Mouse (Mus musculus): ENCODE data around the gene Urah.
A peak's percentile ranks its signal among the peaks of the same experiment; 100 is the strongest.

The Urah gene

GRCm38 (mm10) chr7:140840750-140841735 lies 6.2 kb downstream of the Urah start:
- DNase-seq (ENCODE audit: low read depth in 2 of 2, low spot score in 2 of 2): no peak

DNA sequence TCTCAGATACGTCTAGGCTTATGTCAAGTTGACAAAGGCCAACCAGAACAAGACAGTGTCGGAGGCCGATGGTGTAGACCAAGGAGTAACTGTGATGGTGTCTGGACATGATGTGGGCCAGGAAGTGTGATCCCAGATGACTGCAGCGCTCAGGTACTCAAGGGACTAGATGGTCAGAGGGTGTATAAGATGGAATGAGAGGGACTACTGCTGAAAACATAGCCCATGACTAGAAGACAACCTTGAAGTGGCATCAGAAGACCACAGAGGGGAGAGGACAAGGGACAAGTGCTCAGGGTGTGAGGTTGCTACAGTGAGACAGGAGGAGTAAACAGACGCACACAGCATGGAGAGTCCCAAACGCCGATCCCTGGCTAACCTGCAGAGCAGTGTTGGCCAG lies 9.0 kb downstream of the Urah start:
- DNase-seq (ENCODE audit: low read depth in 2 of 2, low spot score in 2 of 2): no peak

DNA sequence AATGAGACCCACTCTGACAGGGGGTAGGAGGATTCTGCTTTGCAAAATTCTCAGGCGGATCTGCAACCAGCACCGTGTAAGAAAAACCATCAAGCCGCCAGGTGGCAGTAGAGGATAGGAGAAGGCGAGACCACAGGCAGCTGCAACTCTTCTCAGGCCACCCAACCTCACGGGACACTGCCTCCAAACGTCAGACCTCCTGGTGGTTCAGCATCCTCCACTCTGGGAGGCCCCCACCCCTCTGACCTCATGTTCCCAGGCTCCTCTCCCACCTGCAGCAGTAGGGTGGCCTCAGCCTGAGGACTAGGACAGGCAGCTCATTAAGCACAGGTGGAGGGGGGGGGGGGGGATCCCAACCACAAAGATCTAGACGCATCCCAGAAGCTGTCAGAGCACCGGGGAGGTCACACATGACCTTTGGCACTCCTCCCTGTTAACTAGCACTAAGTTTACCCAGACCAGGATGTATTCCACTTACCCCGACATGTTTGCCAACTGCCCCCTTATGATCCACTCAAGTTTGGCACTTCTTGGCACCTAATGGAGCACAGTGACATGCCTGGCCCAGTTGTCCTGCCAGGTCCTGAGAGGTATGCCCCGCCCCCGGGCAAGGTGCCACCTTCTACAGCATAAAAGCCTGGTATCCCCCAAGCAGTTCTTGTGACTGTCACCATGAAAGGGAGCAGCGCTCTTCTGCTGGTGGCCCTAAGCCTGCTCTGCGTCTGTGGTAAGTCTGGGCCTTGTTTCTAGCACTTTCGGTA lies 10.3 kb downstream of the Urah start, which contains the start of gene Scgb1c1:
Gene Scgb1c1, plus strand, starts transcription at position 643 of the 761 bp plus-strand sequence.
- DNase-seq (ENCODE audit: low read depth in 2 of 2, low spot score in 2 of 2): peak; percentile 87 to 91

DNA sequence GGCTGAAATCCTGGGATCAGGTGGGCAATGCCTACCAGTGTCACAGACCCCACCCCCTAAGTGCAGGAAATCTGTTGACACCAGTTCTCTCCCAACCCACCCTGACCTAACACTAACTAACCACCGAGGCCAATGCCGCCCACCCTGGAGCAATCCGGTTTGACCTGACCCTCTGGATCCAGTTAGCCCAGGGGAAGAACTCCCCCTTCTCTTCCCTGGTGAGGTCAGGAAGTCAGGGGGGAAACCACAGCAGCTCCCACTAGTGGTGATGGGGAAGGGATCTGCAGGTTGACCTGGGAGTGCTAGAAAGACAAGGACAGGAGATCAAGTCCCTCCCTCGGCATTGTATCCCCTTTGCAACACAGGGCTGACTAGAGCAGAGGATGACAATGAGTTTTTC lies 10.9 kb downstream of the Urah start:
- no peak for DNase-seq (ENCODE audit: low read depth in 2 of 2, low spot score in 2 of 2)

GRCm38 (mm10) chr7:140846676-140847075 lies 11.9 kb downstream of the Urah start:
- DNase-seq (ENCODE audit: low read depth in 2 of 2, low spot score in 2 of 2): no peak

GRCm38 (mm10) chr7:140847755-140848580 lies 13.2 kb downstream of the Urah start, which contains the start of gene Odf3:
Gene Odf3, plus strand, starts transcription at chr7:140847805.
- DNase-seq (ENCODE audit: low read depth in 2 of 2, low spot score in 2 of 2): no peak

DNA sequence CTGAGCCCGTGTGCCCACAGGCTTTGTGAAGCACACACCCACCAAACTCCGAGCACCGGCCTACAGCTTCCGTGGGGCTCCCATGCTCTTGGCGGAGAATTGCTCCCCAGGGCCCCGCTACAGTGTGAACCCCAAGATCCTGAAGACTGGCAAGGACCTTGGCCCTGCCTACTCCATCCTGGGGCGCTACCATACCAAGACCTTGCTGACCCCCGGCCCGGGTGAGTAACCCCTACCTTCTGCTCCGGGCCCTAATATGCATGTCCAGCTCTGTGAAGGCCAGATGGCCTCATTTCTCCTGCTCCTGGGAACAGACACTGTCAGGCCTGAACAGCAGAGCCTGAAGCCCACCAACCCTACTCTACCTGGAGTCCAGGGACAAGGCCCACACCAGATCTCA lies 13.8 kb downstream of the Urah start:
- no peak for DNase-seq (ENCODE audit: low read depth in 2 of 2, low spot score in 2 of 2)

- DNase-seq (ENCODE audit: low read depth in 2 of 2, low spot score in 2 of 2): no peak
These were observed 17.1 kb downstream of the Urah start for GRCm38 (mm10) chr7:140851916-140852315.

DNA sequence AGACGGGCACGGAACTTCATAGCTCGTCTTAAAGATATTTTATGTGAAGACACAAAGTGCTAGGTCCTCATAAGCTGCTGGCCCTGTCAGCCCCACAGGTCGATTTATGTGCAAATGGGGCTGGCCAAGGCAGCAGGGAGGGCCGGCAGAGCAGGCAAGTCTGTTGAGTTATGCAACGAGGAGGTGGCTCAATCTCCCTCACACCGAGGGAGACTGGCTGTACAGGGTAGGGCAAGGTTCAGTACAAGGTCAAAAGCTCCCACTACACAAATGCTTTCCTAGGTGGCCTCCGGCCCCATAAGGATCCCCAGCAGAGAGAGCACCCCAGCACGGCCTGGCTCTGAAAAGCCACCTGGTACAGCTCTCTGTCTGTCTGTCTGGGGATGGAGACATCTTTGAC lies 18.6 kb downstream of the Urah start:
- DNase-seq (ENCODE audit: low read depth in 2 of 2, low spot score in 2 of 2): no peak

GRCm38 (mm10) chr7:140854483-140854882 lies 19.7 kb downstream of the Urah start:
- no peak for DNase-seq (ENCODE audit: low read depth in 2 of 2, low spot score in 2 of 2)

DNA sequence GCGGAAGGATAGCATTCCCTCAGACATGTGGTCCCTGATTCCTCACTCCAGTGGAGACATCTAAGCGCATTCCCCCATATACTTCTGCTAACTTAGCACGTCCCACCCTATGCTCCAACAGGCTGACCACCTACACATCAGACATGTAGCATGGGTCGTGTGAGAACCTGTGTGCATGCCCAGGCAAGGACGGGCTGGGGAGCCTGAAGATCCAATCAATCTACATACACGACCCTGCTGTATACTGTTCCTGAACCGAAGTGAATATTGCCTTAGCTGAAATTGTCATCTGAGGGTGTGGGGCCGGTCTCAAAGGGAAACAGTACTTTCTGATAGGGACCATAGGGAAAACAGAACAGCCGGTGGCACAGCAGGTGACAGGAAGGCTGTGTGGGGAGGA lies 20.4 kb downstream of the Urah start:
- no peak for DNase-seq (ENCODE audit: low read depth in 2 of 2, low spot score in 2 of 2)

- peak; percentile 63 to 64 for DNase-seq (ENCODE audit: low read depth in 2 of 2, low spot score in 2 of 2)
These were observed 21.3 kb downstream of the Urah start, which contains the start of gene Gm45785 for GRCm38 (mm10) chr7:140855860-140856784. Gene Gm45785, minus strand, starts transcription at chr7:140856331.

DNA sequence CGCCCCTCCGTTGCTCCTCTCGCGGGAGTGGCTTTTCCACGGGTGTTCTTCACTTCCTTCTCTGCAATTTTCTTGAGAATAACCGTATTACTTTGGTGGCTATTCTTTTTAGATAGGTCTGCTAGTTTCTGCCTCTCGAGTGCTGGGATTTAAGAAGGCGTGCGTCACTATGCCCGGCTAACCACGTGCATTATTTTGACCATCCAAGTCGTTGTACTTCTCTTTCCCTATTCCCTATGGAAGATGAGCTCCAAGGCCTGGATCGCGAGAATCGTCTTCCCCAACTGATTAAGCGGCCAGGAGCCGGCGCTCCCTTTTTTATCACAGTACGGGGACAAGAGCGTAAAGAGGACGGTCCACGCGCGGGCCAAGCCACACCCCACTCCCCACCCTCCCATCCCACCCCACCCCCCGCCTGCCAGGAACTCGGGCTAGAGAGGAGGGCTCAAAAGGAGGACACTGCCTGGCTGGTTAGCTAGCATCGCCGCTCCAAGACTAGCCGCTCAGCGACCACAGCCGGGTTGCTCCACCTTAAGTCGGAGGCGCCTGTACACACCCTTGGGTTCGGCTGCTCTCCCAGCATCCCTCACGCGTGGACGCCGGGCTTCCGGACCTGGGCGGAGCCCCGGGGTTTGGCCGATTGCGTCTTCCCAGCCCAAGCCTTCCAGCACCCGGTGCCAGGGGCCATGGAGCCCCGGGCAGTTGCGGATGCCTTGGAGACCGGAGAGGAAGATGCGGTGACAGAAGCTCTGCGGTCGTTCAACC lies 22.1 kb downstream of the Urah start, which contains the start of gene Ric8a:
Gene Ric8a, plus strand, starts transcription at position 173 of the 765 bp plus-strand sequence.
- peak; percentile 76 to 77 for DNase-seq (ENCODE audit: low read depth in 2 of 2, low spot score in 2 of 2)

DNA sequence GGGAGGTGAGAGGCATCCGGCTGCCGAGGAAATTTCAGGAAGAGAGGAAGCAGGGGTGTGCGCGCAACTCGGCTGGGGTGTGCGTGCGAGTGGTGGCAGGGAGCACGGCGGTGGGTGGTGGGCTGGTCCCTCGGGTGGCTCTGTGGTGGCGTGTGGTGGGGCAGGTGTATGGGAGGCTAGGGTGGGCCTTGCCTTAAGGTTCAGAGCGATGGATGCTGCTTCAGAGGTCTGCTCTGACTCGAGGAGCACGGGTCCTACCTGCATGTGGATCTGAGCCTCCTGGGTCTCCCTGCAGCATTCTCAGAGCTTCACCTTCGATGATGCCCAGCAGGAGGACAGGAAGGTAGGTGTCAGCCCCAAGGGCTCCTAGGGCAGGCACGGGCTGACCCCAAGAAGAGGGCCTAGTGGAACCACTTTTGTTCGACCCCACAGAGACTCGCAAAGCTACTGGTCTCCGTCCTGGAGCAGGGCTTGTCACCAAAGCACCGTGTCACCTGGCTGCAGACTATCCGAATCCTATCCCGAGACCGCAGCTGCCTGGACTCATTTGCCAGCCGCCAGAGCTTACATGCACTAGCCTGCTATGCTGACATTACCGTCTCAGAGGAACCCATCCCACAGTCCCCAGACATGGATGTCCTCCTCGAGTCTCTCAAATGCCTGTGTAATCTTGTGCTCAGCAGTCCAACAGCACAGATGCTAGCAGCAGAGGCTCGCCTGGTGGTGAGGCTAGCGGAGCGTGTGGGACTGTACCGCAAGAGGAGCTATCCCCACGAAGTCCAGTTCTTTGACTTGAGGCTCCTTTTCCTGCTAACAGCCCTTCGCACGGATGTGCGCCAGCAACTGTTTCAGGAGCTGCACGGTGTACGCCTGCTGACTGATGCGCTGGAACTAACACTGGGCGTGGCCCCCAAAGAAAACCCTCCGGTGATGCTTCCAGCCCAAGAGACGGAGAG lies 23.0 kb downstream of the Urah start, which contains the start of gene Bet1l:
Gene Bet1l, minus strand, starts transcription at position 28 of the 956 bp plus-strand sequence.
- DNase-seq (ENCODE audit: low read depth in 2 of 2, low spot score in 2 of 2): no peak

DNA sequence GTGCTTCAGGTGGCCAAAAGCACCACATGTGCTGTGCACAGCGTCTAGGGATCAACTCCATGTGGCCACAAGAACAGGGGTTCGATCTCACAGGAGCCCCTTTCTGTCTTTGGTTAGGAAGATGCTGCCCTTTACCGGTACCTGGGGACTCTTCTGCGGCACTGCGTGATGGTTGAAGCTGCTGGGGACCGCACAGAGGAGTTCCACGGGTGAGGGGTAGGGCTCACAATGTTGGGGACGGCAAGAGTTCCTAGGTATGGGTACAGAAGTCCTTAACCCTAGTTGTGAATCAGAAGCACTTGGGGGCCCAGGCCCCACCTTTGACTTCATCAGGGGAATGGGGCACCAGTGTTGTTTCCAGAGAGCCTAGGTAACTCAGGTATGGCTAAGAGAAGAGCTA lies 23.9 kb downstream of the Urah start:
- no peak for DNase-seq (ENCODE audit: low read depth in 2 of 2, low spot score in 2 of 2)

GRCm38 (mm10) chr7:140859997-140860396 lies 25.2 kb downstream of the Urah start:
- no peak for DNase-seq (ENCODE audit: low read depth in 2 of 2, low spot score in 2 of 2)

DNA sequence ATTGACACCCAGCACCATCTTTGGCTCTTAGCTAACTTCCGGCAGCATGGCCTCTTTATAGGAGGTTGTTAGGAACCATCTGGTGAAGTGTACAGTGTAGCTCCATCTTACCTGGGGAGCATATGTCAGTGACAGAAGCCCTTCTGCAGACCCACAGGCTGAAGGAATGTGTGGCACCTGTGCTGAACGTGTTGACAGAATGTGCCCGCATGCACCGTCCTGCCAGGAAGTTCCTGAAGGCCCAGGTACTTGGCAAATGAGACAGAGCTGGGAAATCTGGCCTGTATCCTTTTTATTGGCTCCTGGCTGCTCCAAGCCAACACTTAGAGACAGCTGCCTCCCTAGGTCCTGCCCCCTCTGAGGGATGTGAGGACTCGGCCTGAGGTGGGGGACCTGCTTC lies 25.9 kb downstream of the Urah start:
- DNase-seq (ENCODE audit: low read depth in 2 of 2, low spot score in 2 of 2): no peak

DNA sequence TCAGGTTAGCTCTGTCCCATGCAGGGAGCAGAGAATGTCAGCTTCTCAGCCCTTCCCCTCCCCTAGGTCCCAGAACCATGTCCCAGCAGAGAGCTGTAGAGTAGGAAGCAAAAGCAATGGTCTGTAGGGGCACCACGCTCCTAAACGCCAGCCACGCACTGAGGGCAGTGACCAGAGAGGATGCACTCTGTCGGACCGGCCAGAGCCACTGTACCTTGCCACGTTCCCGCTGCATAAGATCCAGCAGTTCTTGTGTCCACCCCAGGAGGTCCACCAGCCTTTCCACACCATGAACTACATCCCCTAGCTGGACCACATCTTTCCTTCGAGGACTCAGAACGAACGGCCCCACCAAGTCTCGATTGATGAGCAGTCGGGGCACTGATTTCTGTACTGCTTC lies 29.9 kb downstream of the Urah start:
- DNase-seq (ENCODE audit: low read depth in 2 of 2, low spot score in 2 of 2): no peak

Measured in CD8-positive naive resting alpha-beta T cell, adult 2 months (primary cell).